Mouse (Mus musculus): ENCODE results near the gene Gal.

Gal gene

GRCm38 (mm10) chr19:3422488-3422887 lies 8.1 kb upstream of the Gal start:
- DNase-seq (ENCODE audit: inconsistent age in 2 of 2, low spot score in 1 of 2), result no peak

GRCm38 (mm10) chr19:3419251-3419650 lies 4.9 kb upstream of the Gal start:
- peak; percentile 55 to 66 for DNase-seq (ENCODE audit: inconsistent age in 2 of 2, low spot score in 1 of 2)

GRCm38 (mm10) chr19:3405531-3406281 lies 8.6 kb downstream of the Gal start:
- DNase-seq (ENCODE audit: inconsistent age in 2 of 2, low spot score in 1 of 2), result no peak

DNA sequence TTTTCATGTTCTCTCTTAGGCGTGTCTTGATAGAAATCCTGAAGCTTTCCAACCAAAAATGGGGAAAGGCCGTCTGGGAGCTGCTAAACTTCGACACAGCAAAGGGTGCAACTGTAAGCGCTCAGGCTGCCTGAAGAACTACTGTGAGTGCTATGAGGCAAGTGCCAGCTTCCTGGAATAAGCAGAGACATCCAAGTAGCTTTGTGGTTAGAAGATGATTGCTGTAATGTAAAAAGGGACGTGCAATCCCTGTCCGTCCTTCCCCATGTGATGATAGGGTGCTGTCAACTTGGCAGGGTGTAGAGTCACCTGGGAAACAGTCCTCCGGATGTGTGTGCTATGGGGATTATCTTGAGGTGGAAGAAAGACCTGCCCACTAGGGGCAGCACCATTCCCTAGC lies 10.3 kb downstream of the Gal start:
- no peak for DNase-seq (ENCODE audit: inconsistent age in 2 of 2, low spot score in 1 of 2)

DNA sequence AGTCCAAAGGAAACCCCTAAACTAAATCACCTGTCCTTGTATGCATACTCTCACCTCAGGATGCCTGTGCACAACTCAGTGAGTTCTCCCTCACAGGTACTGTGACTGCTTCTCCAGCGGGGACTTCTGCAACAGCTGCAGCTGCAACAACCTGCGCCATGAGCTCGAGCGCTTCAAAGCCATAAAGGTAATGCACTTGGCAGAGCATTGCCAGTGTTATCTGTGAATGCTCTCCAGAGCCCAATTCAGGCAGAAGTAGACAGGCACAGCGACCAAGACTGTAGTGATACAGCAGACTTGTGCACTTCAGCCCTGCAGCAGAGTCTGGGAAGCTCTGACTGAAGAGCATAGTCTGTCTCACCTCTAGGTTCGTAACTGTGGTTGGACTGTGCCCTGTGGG lies 12.0 kb downstream of the Gal start:
- DNase-seq (ENCODE audit: inconsistent age in 2 of 2, low spot score in 1 of 2), result no peak

DNA sequence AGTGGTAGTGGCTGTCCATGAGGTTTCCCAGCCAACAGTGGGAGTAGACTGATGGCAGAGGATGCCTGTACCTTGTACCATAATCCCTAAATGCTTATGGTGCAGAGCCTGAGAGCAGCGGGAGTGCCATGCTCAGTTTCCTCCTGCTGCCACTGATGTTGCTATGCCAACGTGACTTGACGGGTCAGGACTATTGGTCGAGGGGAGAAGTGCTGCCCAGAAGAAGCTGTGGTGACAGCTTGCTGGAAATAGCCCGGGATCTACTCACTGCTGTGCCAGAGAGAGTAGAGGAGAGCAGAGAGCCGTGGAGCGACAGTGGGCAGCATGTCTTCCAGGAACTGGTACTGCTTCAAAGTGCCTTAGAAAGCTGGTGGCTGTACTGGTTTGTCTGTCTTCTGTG lies 12.4 kb downstream of the Gal start:
- DNase-seq (ENCODE audit: inconsistent age in 2 of 2, low spot score in 1 of 2), result no peak

DNA sequence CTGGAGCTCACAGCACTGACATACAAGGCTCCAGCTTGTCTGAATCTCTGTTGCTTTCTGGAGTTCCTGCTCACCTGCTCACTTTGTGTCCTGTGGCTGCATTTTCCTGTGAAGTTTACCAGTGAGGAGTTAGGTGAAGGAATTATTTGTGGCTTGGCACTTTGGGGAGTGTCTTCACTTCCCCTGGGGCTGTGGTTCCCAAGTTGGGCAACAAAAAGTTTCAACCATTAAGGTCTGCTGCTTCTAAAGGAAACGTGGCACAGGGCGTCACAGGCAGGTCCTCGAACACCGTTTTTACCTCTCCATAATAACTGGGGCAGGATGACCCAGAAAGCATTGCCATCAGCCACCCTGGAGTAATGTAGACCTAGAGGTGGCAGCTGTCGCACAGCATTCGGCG lies 12.8 kb downstream of the Gal start:
- DNase-seq (ENCODE audit: inconsistent age in 2 of 2, low spot score in 1 of 2), result no peak

DNA sequence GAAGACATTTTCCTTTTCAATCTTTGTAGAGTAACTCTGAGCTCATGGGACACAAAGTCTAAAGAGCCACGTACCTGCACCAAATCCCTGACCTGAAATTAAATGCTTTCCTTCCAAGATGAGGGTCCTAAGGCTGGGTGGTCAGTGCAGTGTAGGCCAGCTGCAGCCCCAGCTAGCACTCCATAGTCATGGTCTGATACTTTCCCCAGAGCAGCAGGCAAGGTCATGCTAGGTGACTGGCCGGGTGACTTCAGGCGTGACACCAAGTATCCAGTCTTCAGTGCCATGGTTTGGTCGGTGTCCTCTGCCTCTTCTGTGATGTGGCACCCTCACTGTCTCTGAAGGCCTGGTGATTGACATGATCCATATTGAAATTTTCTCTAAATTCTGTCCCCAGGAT lies 14.3 kb downstream of the Gal start:
- no peak for DNase-seq (ENCODE audit: inconsistent age in 2 of 2, low spot score in 1 of 2)

GRCm38 (mm10) chr19:3394216-3394615 lies 20.1 kb downstream of the Gal start:
- no peak for DNase-seq (ENCODE audit: inconsistent age in 2 of 2, low spot score in 1 of 2)

- DNase-seq (ENCODE audit: inconsistent age in 2 of 2, low spot score in 1 of 2), result no peak
Measured at GRCm38 (mm10) chr19:3392384-3392783, 22.0 kb downstream of the Gal start.

DNA sequence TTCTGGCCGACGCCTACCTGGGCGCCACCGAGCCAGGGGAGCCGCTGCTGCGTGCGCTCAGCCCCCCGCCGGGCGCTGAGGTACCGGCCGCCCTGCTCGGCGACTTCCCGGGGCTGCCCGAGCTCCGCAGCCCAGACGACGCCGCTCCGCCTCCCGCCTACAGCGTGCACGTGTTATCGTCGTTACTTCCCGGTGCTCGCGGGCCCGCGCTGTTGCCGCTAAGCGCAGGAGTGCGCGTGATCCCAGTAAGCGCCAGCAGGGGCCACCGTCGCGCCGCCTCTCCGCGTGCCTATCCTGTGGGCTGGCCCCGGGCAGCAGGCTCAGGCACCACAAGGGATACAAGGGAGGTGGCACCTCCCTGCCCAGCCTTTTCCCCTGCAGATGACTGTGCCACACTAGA lies 25.3 kb downstream of the Gal start:
- DNase-seq (ENCODE audit: inconsistent age in 2 of 2, low spot score in 1 of 2), result peak; percentile 93 to 97

DNA sequence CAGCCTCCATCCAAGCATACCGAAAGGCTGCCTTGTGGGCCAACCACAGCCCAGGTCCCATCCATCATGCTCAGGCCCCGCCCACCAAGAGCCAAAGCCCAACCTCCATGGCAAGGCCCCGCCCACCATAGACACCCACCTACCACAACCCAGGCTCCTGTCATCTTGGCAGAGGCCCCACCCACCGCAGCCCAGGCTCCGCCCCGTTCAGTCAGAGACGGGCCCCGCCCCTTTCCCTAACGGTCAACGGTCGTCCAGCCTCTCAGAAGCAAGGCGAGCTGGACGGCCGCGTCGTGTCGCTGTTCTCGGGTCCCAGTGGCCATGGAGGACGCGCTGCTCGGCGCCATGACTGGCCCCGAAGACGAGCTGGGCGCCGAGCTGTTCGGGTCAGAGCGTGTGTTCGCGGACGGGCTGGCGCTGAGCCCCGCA lies 25.7 kb downstream of the Gal start, which contains the start of gene Tesmin:
TSS of gene Tesmin (plus strand) at position 229 of the 429 bp plus-strand sequence.
- DNase-seq (ENCODE audit: inconsistent age in 2 of 2, low spot score in 1 of 2), result peak; percentile 93 to 96

DNA sequence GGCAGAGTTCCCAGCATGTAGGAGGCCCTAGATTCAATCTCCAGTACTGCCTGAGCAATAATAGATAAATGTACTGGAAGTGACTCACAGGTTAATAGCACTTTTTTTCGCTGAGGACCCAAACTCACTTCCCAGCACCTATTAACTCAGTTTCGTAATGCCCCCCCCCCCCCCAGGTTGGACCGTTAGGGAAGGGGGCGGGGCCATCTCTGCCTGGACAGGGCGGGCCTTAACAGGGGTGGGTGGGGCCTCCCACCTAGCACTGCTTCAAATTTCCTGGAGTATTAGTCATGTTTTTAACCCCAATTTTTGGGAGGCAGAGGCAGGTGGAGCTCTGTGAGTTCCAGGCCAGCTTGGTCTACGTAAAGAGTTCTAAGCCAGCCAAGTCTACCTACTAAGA lies 26.3 kb downstream of the Gal start:
- DNase-seq (ENCODE audit: inconsistent age in 2 of 2, low spot score in 1 of 2), result peak in 1 of 2 experiments; percentile 49

DNA sequence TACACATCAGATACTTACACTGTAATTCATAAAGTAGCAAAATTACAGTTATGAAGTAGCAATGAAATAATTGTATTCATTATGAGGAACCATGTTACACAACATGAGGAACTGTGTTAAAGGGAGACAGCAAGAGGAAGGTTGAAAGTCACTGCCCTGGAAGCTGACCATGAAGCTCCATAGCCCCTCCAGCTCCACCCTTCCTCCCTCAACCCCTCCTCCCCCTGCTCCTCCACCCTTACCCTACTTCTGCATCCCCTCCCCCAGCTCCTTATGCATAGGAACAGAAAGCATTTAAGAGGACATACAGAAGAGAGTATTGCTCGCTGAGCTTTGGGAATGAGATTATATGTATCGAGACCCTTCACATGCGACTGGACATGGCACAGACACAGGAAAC lies 35.7 kb downstream of the Gal start:
- DNase-seq (ENCODE audit: inconsistent age in 2 of 2, low spot score in 1 of 2), result no peak

DNA sequence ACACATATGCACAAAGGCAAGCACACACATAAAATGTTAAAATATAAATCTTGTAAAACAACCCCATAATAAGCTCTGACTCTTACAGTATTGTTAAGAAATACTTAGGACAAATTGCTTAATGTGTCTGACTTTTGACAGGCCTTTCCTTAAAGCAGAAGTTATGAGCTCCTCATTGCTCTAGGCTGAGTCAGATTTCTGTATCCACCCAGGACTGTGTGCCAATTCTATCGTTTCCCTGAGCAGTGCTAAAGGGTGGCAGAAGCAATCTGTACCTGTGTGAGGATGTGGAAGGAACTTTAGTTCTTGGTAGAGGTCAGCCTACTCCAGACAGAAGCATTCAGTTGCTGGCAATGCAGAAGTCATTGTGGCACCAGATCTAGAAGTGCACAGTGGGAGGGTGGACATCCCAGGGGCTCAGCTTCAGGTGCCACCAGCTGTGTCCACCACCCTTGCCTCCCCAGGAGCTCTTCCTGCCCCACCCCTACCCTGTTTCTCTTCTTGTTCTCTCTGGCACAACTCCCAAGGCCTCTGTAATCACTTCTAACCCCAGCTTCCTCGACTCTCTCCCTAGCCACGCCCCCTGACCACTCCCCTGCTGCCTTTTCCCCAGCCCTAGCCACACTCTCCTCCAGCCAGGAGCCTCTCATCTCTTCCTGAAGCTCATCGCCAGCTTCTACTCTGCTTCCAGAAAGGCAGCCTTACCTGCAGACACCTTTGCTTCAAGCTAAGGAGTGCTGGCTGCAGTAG lies 37.2 kb downstream of the Gal start:
- peak; percentile 60 to 80 for DNase-seq (ENCODE audit: inconsistent age in 2 of 2, low spot score in 1 of 2)

DNA sequence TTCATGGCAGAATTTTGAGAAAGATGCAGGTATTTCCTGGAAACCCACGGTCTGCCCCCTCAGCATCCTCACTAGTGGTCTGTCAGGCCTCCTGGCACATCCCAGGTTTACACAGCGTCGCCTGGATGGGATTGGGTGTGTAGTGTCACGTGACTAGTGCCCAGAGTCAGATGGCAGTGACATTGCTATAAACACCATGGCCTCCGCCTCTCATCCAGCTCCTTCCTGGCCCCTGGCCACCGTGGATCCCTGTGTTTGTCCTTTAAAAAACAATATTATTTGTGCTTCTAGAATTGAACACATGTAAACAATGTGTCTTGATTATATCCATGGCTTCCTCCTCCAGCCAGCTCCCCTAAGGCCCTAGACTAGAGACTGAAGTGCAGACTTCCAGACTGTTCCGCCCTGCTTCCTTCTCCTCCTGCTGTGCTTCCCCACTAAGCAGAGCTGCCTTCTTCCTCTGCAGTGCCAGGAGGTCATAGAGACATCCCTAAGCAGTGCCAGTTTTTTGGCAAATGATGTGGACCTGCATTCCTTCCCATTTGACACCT lies 38.3 kb downstream of the Gal start:
- peak in 1 of 2 experiments; percentile 53 for DNase-seq (ENCODE audit: inconsistent age in 2 of 2, low spot score in 1 of 2)

GRCm38 (mm10) chr19:3374028-3374427 lies 40.3 kb downstream of the Gal start:
- DNase-seq (ENCODE audit: inconsistent age in 2 of 2, low spot score in 1 of 2), result peak in 1 of 2 experiments; percentile 67

DNA sequence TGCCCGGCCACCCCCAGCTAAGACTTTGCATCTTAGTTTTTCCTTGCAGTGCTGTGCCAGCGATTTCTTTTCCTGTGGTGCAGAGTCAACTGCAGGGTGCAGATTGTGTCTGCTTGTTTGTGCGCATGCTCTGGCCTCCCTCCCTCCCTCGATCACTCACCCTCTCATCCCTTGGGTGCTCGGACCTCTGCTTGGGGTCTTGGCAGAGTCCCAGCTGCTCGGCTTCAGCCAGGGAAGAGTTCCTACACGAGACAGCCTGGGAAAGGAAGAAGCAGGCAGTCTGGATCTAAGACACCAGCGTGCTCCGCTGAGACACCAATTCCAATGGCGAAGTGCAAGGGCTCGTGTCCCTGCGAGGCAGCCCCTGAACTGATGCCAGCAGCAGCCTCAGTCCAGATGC lies 41.0 kb downstream of the Gal start:
- no peak for DNase-seq (ENCODE audit: inconsistent age in 2 of 2, low spot score in 1 of 2)

- no peak for DNase-seq (ENCODE audit: inconsistent age in 2 of 2, low spot score in 1 of 2)
Measured at GRCm38 (mm10) chr19:3368276-3368675, 46.1 kb downstream of the Gal start.

GRCm38 (mm10) chr19:3365089-3365488 lies 49.3 kb downstream of the Gal start:
- no peak for DNase-seq (ENCODE audit: inconsistent age in 2 of 2, low spot score in 1 of 2)

GRCm38 (mm10) chr19:3363510-3363909 lies 50.8 kb downstream of the Gal start:
- no peak for DNase-seq (ENCODE audit: inconsistent age in 2 of 2, low spot score in 1 of 2)

Measured in adrenal gland, adult (tissue).